8 mouse cellular contexts compared by ENCODE assay signal in genomic region chr4:152446178-152446577, GRCm38 (mm10). TPM values are rescaled to one million over a fixed set of nuclear protein-coding genes. Genes with fewer than 3 reads are reported as not detected.
DNase-seq lines count a peak whose midpoint lies in the region; ATAC-seq lines count a peak whose summit lies in the region.

No protein-coding gene starts in this region.

- no peak overlapping the region for H3K4me2 ChIP-seq in heart, embryonic 11.5 days
- H3K4me2 ChIP-seq in heart, embryonic 16.5 days (ENCODE audit: low read depth, low read length) = no peak overlapping the region
- no peak overlapping the region for H3K4me2 ChIP-seq in midbrain, embryonic 15.5 days

- no peak overlapping the region for H3K9ac ChIP-seq in heart, embryonic 11.5 days (ENCODE audit: low read depth, low read length)
- no peak overlapping the region for H3K9ac ChIP-seq in heart, embryonic 16.5 days (ENCODE audit: low read length)
- no peak overlapping the region for H3K9ac ChIP-seq in midbrain, embryonic 15.5 days

- no peak for ATAC-seq in heart, embryonic 11.5 days (replicated peaks; ENCODE audit: insufficient number of reproducible peaks, low FRiP score, low TSS enrichment)
- peak; percentile 56 for ATAC-seq in heart, embryonic 16.5 days (replicated peaks; ENCODE audit: extremely low read depth, insufficient read depth, low FRiP score)
- ATAC-seq in megakaryocyte, adult 5-6 weeks (ENCODE audit: poor library complexity, severe bottlenecking) = peak; percentile 63
- no peak for ATAC-seq in midbrain, embryonic 15.5 days (replicated peaks)

- no peaks in the 10 kb centered on the region for H3K36me3 ChIP-seq in heart, embryonic 11.5 days (ENCODE audit: control insufficient read depth, insufficient read depth, low read length)
- H3K36me3 ChIP-seq in heart, embryonic 16.5 days (ENCODE audit: control insufficient read depth, insufficient read depth) = no peaks in the 10 kb centered on the region
- H3K36me3 ChIP-seq in midbrain, embryonic 15.5 days (replicated peaks) = no peaks in the 10 kb centered on the region

- no peaks in the 10 kb centered on the region for H3K27me3 ChIP-seq in heart, embryonic 11.5 days (ENCODE audit: control insufficient read depth, insufficient read depth, low read length)
- no peaks in the 10 kb centered on the region for H3K27me3 ChIP-seq in heart, embryonic 16.5 days (ENCODE audit: control insufficient read depth, insufficient read depth, low read length)
- no peaks in the 10 kb centered on the region for H3K27me3 ChIP-seq in midbrain, embryonic 15.5 days (replicated peaks)

- no peak overlapping the region for H3K27ac ChIP-seq in heart, embryonic 11.5 days (ENCODE audit: low read depth, low read length)
- H3K27ac ChIP-seq in heart, embryonic 16.5 days (ENCODE audit: low read length) = no peak overlapping the region
- H3K27ac ChIP-seq in midbrain, embryonic 15.5 days = no peak overlapping the region

- H3K9me3 ChIP-seq in heart, embryonic 11.5 days (replicated peaks; ENCODE audit: control insufficient read depth, low read length) = no peaks in the 10 kb centered on the region
- H3K9me3 ChIP-seq in heart, embryonic 16.5 days (replicated peaks; ENCODE audit: control insufficient read depth, low read length) = no peaks in the 10 kb centered on the region
- H3K9me3 ChIP-seq in midbrain, embryonic 15.5 days = no peaks in the 10 kb centered on the region

- no peak overlapping the region for H3K4me3 ChIP-seq in heart, embryonic 11.5 days (ENCODE audit: low read depth, low read length)
- 0 out of 2 replicates have a peak overlapping the region, but pooled peaks have one; percentile 9 for H3K4me3 ChIP-seq in heart, embryonic 16.5 days (ENCODE audit: low read length)
- H3K4me3 ChIP-seq in midbrain, embryonic 15.5 days = no peak overlapping the region

- 81% methylated on average over 10 of the region's 10 CpGs for WGBS in heart, embryonic 11.5 days (ENCODE audit: insufficient replicate concordance)
- WGBS in heart, embryonic 16.5 days = 65% methylated on average over 10 of the region's 10 CpGs
- 83% methylated on average over 10 of the region's 10 CpGs for WGBS in midbrain, embryonic 15.5 days

- DNase-seq in heart, adult 18-20 months = peak; percentile 21 to 68
- DNase-seq in thymus, postnatal 14 days = peak; percentile 84
- DNase-seq in kidney, postnatal 25 days = no peak
- no peak for DNase-seq in cerebellum, adult 11 months

- H3K4me1 ChIP-seq in heart, embryonic 11.5 days (ENCODE audit: control insufficient read depth, insufficient read depth, low read length) = no peaks in the 10 kb centered on the region
- no peaks in the 10 kb centered on the region for H3K4me1 ChIP-seq in heart, embryonic 16.5 days (ENCODE audit: control insufficient read depth, insufficient read depth, low read length)
- no peaks in the 10 kb centered on the region for H3K4me1 ChIP-seq in midbrain, embryonic 15.5 days

RNA-seq across cellular contexts. Expression of gene Nphp4, which starts 30.3 kb away (rescaled TPM):
- 1 to 10 TPM in 1 of 2 experiments, under 1 TPM in 1; 0.90 to 1.1 TPM for total RNA-seq in heart, adult 18-20 months (2021)
- polyA plus RNA-seq in heart, embryonic 11.5 days (2014; fragmentation: Nextera tagmentation; extraction: Ambion mirVana) = 1.7 and 1.9 TPM in 2 replicates
- polyA plus RNA-seq in heart, embryonic 16.5 days (2015; fragmentation: Nextera tagmentation; extraction: Ambion mirVana) = 1.9 and 2.0 TPM in 2 replicates
- total RNA-seq in megakaryocyte, adult 5-6 weeks (2015) = 0.27 and 0.91 TPM in 2 replicates
- 0.18 TPM in 1 of 2 replicates, not detected in the other for total RNA-seq in megakaryocyte, adult 5-6 weeks (2017)
- 6.2 and 6.3 TPM in 2 replicates for polyA plus RNA-seq in midbrain, embryonic 15.5 days (2015; fragmentation: Nextera tagmentation; extraction: Ambion mirVana)

RNA-seq across cellular contexts. Expression of gene Kcnab2, which starts 31.5 kb away (rescaled TPM):
- 1 to 10 TPM; 2.7 to 3.3 TPM for total RNA-seq in heart, adult 18-20 months (2021)
- 2.2 and 3.5 TPM in 2 replicates for polyA plus RNA-seq in heart, embryonic 11.5 days (2014; fragmentation: Nextera tagmentation; extraction: Ambion mirVana)
- polyA plus RNA-seq in heart, embryonic 16.5 days (2015; fragmentation: Nextera tagmentation; extraction: Ambion mirVana) = 11.3 and 21.7 TPM in 2 replicates
- total RNA-seq in megakaryocyte, adult 5-6 weeks (2015) = 51.4 and 61.6 TPM in 2 replicates
- total RNA-seq in megakaryocyte, adult 5-6 weeks (2017) = 77.7 and 116 TPM in 2 replicates
- polyA plus RNA-seq in midbrain, embryonic 15.5 days (2015; fragmentation: Nextera tagmentation; extraction: Ambion mirVana) = 26.1 and 27.8 TPM in 2 replicates

Comparison
In these comparisons a context has a peak if more than half of its experiments do, and no peak if none do; other contexts are left out.
1. ATAC-seq: peak in heart, embryonic 16.5 days (single experiment) and megakaryocyte, adult 5-6 weeks (single experiment); none in heart, embryonic 11.5 days (single experiment) and midbrain, embryonic 15.5 days (single experiment).
2. DNase-seq: peak in heart, adult 18-20 months (2 of 2) and thymus, postnatal 14 days (single experiment); none in kidney, postnatal 25 days (0 of 2) and cerebellum, adult 11 months (single experiment).